Mouse (Mus musculus): ENCODE data around the gene Lztr1. TPM values are rescaled to one million over a fixed set of nuclear protein-coding genes. Genes with fewer than 3 reads are reported as not detected.

Lztr1 gene
- polyA plus RNA-seq, 1 experiment from 2014 or later, result 136 TPM

DNA sequence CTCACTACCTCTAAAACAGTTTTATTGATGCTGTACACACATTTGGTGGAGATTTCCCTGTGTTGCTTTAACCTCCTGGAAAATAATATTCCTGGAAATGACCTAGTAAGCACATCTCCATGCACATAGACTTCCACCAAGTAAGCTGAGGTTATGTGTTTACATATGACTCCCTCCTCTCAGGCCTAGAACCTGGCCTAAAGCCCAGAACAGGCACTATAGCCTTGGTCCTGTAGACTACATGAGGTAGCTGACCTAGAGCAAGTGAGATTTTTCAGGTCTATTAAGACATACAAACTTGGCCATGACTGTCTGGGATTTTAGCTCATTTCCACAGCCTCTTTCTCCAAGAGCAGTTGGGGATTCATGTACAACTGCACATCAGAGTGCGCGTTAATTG, 1.7 kb downstream of the Lztr1 start:
- peaks cover 30% of the 10 kb centered on the region for H3K36me3 ChIP-seq
- no peak for ATAC-seq (ENCODE audit: low FRiP score, low read depth)
- H3K4me1 ChIP-seq (replicated peaks), result peaks cover 23% of the 10 kb centered on the region
- H3K27ac ChIP-seq (replicated peaks), result no peak overlapping the region
- WGBS, result 98% methylated on average over 2 of the region's 2 CpGs
- H3K4me3 ChIP-seq, result peak overlapping the region; percentile 64
- no peaks in the 10 kb centered on the region for H3K27me3 ChIP-seq
- H3K9ac ChIP-seq, result peak overlapping the region; percentile 64
- no peaks in the 10 kb centered on the region for H3K9me3 ChIP-seq
- H3K4me2 ChIP-seq, result peak overlapping the region; percentile 78

DNA sequence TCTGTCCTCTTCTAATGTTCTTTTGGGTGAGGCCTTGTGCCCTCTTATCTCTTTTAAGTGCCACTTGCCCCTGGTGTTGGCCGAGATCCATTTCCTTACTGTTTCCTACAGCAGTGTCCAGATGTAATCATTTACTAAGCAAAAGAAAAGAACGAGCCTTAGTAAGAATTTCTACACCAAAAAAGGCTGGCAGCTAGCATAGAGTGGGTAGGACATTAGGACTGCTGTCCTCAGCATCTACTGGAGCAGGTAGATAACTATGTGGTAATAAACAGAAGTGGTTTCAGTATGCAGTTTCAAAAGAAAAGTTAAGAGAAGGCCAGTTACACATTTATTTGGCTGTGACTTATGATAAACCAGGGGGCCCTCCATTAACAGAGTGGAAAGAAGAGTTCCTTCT, 2.2 kb downstream of the Lztr1 start:
- H3K9ac ChIP-seq, result no peak overlapping the region
- no peaks in the 10 kb centered on the region for H3K9me3 ChIP-seq
- peaks cover 35% of the 10 kb centered on the region for H3K36me3 ChIP-seq
- H3K27ac ChIP-seq (replicated peaks), result no peak overlapping the region
- 84% methylated on average over 2 of the region's 2 CpGs for WGBS
- no peak overlapping the region for H3K4me3 ChIP-seq
- ATAC-seq (ENCODE audit: low FRiP score, low read depth), result no peak
- H3K27me3 ChIP-seq, result no peaks in the 10 kb centered on the region
- H3K4me2 ChIP-seq, result no peak overlapping the region
- H3K4me1 ChIP-seq (replicated peaks), result peaks cover 23% of the 10 kb centered on the region

DNA sequence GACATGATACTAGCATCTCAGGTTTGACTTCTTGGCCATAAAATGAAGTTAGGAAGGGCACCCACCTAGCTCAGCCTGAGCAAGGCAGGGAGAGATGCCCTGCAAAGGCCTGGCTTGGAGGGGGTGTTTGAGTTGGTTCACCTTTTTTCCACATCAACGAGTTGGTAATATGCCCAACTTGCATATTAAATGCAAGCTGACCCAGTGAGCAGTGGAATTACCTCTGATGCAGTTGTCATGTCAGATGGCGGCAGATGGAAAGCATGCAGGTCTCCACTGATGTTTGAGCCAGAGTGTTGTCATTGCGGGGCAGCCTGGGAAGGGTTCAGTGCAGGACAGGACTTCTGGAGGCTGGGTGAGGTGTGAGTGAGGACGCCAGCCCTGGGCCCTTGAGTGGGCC, 2.9 kb downstream of the Lztr1 start:
- no peak overlapping the region for H3K27ac ChIP-seq (replicated peaks)

DNA sequence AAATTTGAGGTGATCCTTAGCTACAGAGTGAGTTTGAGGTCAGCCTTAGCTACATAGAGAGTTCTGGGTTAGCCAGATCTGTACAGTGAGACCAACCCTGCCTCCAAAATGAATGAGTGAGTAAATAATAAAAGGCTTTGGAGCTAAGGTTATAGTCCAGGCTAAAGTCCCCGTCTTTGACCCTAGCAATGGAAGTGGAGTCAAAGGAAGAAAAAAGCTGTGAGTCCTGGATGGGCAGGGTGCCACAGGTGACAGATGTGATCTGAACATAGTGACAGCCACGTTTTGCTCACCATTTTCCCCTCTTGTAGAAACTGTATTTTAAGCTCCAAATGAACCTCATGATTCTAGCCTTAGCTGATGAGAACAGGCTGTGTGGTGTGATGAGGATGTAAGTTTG, 10.4 kb downstream of the Lztr1 start:
- H3K4me3 ChIP-seq, result no peak overlapping the region
- H3K4me1 ChIP-seq (replicated peaks), result no peaks in the 10 kb centered on the region
- WGBS, result 85% methylated on average over 2 of the region's 2 CpGs
- no peaks in the 10 kb centered on the region for H3K27me3 ChIP-seq
- ATAC-seq (ENCODE audit: low FRiP score, low read depth), result no peak
- H3K27ac ChIP-seq (replicated peaks), result no peak overlapping the region
- H3K4me2 ChIP-seq, result no peak overlapping the region
- H3K36me3 ChIP-seq, result peaks cover 93% of the 10 kb centered on the region
- no peak overlapping the region for H3K9ac ChIP-seq
- no peaks in the 10 kb centered on the region for H3K9me3 ChIP-seq

More for the DNA sequence above, 2.9 kb downstream of the Lztr1 start:
- H3K9me3 ChIP-seq, result no peaks in the 10 kb centered on the region
- H3K36me3 ChIP-seq, result peaks cover 43% of the 10 kb centered on the region
- H3K9ac ChIP-seq, result no peak overlapping the region
- no peak for ATAC-seq (ENCODE audit: low FRiP score, low read depth)
- no peak overlapping the region for H3K4me2 ChIP-seq
- H3K4me1 ChIP-seq (replicated peaks), result peaks cover 23% of the 10 kb centered on the region
- WGBS, result 87% methylated on average over 4 of the region's 4 CpGs
- no peak overlapping the region for H3K4me3 ChIP-seq
- no peaks in the 10 kb centered on the region for H3K27me3 ChIP-seq

DNA sequence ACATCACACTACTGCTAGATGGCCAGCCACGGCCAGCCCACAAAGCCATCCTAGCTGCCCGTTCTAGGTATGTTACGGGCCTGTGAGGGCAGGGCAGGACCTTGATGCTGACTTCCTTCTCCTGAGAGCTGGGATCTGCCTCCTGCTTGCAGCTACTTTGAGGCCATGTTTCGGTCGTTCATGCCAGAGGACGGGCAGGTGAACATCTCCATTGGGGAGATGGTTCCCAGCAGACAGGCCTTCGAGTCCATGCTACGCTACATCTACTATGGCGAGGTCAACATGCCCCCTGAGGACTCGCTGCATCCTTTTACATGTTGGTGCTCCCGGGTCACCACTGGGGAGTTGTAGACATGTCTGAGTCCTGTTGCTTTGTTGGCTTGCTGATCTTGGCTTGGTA, 15.7 kb downstream of the Lztr1 start:
- Histone ChIP-seq H3K27me3 (no peaks in the 10 kb centered on the region), H3K4me3 (no peak overlapping the region)

DNA sequence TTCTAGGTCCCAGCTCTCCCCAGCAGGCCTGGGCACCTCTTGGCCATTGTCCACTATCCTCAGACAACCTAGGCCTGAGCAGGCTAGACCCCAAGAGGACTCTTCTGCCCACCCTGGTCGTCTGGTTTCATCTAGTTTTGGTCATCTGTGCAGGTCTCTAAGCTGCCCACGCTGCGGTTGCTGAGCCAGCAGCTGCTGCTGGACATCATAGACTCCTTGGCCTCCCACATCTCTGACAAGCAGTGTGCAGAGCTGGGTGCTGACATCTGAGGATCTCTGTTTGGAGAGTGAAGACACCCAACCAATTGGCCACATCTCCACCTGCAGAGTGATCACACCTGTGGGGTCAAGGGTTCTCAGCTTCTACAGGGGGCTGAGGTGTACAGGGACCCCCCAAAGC, 17.0 kb downstream of the Lztr1 start:
- Histone ChIP-seq H3K27me3 (no peaks in the 10 kb centered on the region), H3K9me3 (no peaks in the 10 kb centered on the region), H3K36me3 (peaks cover 72% of the 10 kb centered on the region), H3K4me1 (replicated peaks) (peaks cover 14% of the 10 kb centered on the region), H3K4me3 (no peak overlapping the region), H3K9ac (no peak overlapping the region), H3K27ac (replicated peaks) (no peak overlapping the region), H3K4me2 (no peak overlapping the region)
- ATAC-seq (ENCODE audit: low FRiP score, low read depth), result no peak
- 84% methylated on average over 3 of the region's 3 CpGs for WGBS

More for the DNA sequence above, 15.7 kb downstream of the Lztr1 start:
- Histone ChIP-seq H3K9me3 (no peaks in the 10 kb centered on the region), H3K9ac (no peak overlapping the region), H3K4me2 (no peak overlapping the region), H3K4me1 (replicated peaks) (peaks cover 4% of the 10 kb centered on the region; the same call in 1 of the 2 replicates), H3K27ac (replicated peaks) (no peak overlapping the region), H3K36me3 (peaks cover 86% of the 10 kb centered on the region)
- no peak for ATAC-seq (ENCODE audit: low FRiP score, low read depth)
- 93% methylated on average over 11 of the region's 11 CpGs for WGBS

DNA sequence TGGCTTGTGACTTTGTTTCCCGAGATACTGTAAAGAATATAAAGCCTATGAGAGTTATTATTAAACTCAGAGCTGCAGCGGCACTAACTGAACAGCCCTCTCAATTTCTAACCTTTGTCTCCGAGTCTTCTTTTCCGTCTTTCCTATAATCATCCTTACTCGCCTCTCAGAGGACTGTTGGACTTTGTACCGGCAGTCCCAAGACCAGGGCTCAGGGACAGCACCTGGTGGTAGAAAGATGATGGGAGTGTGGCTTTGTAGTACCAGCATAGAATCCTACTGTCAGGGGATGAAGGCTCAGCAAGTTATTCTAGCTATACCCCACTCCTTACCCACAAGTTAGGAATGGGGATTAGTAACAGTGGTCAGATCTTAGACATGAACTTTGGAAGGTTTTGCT, 17.7 kb downstream of the Lztr1 start:
- 94% methylated on average over 6 of the region's 6 CpGs for WGBS
- H3K27me3 ChIP-seq, result no peaks in the 10 kb centered on the region
- H3K4me1 ChIP-seq (replicated peaks), result peaks cover 14% of the 10 kb centered on the region
- no peak overlapping the region for H3K4me2 ChIP-seq
- no peak for ATAC-seq (ENCODE audit: low FRiP score, low read depth)
- H3K27ac ChIP-seq (replicated peaks), result no peak overlapping the region
- no peaks in the 10 kb centered on the region for H3K9me3 ChIP-seq
- peaks cover 65% of the 10 kb centered on the region for H3K36me3 ChIP-seq
- H3K9ac ChIP-seq, result no peak overlapping the region
- no peak overlapping the region for H3K4me3 ChIP-seq

DNA sequence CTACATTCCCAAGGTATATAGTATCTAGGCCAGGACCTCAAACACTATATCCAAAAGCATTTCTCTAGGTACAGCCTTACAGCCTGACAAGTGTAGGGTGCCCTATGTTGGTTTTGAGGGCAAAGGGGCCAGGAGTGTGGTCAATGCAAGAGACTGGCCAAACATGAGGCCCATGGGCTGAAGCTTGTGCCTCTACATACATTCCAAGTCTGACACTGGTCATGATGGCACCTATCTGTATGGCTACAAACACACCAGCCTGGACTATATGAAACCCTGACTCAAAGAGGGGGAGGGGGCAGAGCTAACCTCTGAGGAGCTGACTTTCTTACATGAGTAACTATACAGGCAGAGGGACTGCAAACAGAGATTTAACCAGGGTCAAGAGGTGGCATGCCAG, 19.1 kb downstream of the Lztr1 start:
- H3K4me1 ChIP-seq (replicated peaks), result peaks cover 23% of the 10 kb centered on the region
- no peaks in the 10 kb centered on the region for H3K9me3 ChIP-seq
- H3K4me3 ChIP-seq, result no peak overlapping the region
- no peak overlapping the region for H3K27ac ChIP-seq (replicated peaks)
- ATAC-seq (ENCODE audit: low FRiP score, low read depth), result no peak
- no peak overlapping the region for H3K9ac ChIP-seq
- H3K27me3 ChIP-seq, result no peaks in the 10 kb centered on the region
- H3K36me3 ChIP-seq, result peaks cover 52% of the 10 kb centered on the region
- H3K4me2 ChIP-seq, result no peak overlapping the region

DNA sequence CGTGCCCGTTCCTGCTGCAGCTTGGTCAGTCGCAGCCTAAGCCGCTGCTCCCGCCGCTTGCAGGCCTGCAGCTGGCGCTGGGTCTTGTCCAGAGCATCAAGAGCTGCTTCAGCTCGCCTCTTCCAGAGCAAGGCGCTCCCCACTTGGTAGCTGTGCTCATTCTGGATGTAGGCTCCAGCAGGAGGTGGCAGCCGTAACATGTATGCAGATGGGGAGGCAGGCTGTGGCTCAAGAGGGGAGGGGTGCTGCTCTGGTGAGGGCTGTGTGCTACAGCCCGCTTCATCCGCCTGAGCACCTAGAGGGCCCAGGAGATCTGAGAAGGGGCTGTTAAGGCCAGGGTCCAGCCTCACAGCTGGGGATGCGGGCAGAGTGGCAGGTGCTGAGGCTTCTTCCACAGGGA, 19.8 kb downstream of the Lztr1 start:
- Histone ChIP-seq H3K4me3 (no peak overlapping the region), H3K4me2 (no peak overlapping the region), H3K27me3 (no peaks in the 10 kb centered on the region), H3K36me3 (peaks cover 45% of the 10 kb centered on the region), H3K27ac (replicated peaks) (no peak overlapping the region), H3K9ac (no peak overlapping the region), H3K4me1 (replicated peaks) (peaks cover 23% of the 10 kb centered on the region), H3K9me3 (no peaks in the 10 kb centered on the region)
- no peak for ATAC-seq (ENCODE audit: low FRiP score, low read depth)
- whole genome bisulfite sequencing, result 86% methylated on average over 13 of the region's 13 CpGs

DNA sequence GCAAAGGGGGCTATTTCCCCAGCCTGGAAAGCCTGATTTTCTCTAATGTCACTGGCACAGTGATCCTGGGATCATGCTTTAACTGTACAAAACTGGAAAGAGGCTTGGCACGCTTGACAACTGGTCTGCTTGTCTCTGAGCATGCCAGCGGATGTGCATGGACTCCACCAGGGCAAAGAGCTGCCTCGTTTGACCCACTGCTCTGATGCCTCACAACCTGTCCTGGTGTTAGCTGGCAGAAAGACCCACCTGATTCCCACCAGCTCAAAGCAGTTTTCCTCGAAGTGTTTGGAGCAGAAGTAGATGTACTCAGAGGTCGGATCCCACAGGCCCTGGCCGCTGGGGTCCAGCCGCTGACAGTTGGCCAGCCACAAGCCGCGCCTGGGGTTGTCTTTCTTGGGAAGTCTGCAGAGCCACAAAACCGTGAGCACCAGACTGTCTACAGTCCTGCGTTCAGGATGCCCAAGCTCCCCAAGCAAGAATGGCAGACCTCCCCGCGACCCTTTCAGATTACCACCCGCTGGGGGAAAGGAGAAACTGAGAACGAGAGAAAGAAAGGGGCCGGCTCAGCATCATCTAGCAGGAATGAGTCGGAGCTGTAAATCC, 21.6 kb downstream of the Lztr1 start:
- ATAC-seq (ENCODE audit: low FRiP score, low read depth), result no peak
- Histone ChIP-seq H3K4me1 (replicated peaks) (peaks cover 23% of the 10 kb centered on the region), H3K4me2 (peak overlapping the region; percentile 88), H3K36me3 (peaks cover 29% of the 10 kb centered on the region), H3K9ac (peak overlapping the region; percentile 86), H3K27me3 (no peaks in the 10 kb centered on the region), H3K9me3 (no peaks in the 10 kb centered on the region), H3K27ac (replicated peaks) (peak overlapping the region; percentile 99), H3K4me3 (peak overlapping the region; percentile 74)
- WGBS, result 14% methylated on average over 17 of the region's 17 CpGs

DNA sequence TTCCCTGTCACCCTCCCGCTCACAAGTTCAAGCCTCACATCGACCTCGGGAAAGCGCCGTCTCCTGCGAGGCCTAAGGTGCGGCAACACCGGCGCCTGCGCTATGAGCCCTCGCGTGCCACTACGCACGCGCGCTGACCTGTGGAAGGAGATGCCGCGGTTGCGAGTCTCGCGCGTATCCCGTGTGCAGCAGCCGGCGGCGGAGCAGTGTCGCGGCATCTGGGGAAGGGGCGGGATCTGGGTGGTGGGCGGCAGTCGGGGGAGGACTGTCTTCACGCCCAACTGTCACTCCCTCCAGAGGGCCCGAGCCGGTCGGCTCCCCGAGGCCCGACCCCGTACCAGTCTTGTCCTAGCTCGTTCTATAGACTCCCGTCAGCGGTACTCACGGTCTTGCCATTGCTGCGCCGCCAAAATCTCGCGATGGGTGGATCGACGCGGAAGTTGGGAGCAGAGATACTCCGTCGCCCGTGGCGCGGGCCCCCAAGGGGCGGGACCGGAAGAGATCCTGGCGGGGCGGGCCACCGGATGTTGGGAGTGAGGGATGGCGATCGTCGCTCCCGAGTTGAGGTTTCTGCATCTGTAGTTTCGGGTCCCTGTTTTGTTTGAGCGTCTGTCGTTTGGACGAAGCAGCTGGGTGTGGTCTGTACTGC, 22.3 kb downstream of the Lztr1 start, which contains the start of gene Thap7:
Gene Thap7 (minus strand): TSS at position 497 of the 649 bp plus-strand sequence.
- Histone ChIP-seq H3K36me3 (peaks cover 23% of the 10 kb centered on the region), H3K4me1 (replicated peaks) (peaks cover 23% of the 10 kb centered on the region), H3K4me3 (peak within 1 kb of the TSS; percentile 74), H3K27me3 (no peaks in the 10 kb centered on the region), H3K9ac (peak within 1 kb of the TSS; percentile 86), H3K9me3 (no peaks in the 10 kb centered on the region), H3K27ac (replicated peaks) (peak within 1 kb of the TSS; percentile 99), H3K4me2 (peak within 1 kb of the TSS; percentile 88)
- peak; percentile 98 for ATAC-seq (ENCODE audit: low FRiP score, low read depth)
- WGBS, result under 1% methylated on average over 67 of the region's 67 CpGs

DNA sequence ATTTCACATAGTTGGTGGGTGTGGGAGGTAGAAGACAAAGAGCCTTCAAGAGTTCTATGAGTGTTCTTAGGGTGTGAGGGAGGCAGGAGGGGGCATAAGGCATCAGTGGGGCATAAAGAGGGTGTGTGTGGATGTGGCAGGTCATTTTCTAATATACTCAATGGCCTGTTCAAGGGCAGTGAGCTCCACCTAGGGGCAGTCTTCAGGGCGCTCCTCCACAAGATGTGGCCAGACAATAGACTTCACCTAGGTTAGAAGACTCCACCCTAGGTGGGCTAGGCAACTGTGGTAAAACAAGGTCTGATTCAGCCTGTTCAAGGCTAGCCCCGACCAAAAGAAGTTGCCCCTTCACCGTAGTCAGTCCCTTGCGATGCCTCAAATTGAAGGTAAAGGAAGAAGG, 23.8 kb downstream of the Lztr1 start:
- Histone ChIP-seq H3K27ac (replicated peaks) (no peak overlapping the region), H3K27me3 (no peaks in the 10 kb centered on the region), H3K36me3 (peaks cover 9% of the 10 kb centered on the region; the same call in 1 of the 2 replicates), H3K9ac (no peak overlapping the region), H3K9me3 (no peaks in the 10 kb centered on the region), H3K4me1 (replicated peaks) (peaks cover 23% of the 10 kb centered on the region), H3K4me2 (peak overlapping the region; percentile 88), H3K4me3 (no peak overlapping the region)
- WGBS, result 57% methylated on average over 4 of the region's 4 CpGs
- ATAC-seq (ENCODE audit: low FRiP score, low read depth), result no peak

Measured in hindbrain, embryonic 15.5 days (tissue).